Mouse (Mus musculus) limb, embryonic 12.5 days (tissue): ENCODE data around the gene F2. TPM values are rescaled to one million over a fixed set of nuclear protein-coding genes. Genes with fewer than 3 reads are reported as not detected.

Source experiments
- ATAC-seq: fragments of 200-750 bp; cut with Nextera tagmentation; 2 replicates; pipeline ENCODE4 v1.8.0; 2017; ENCODE audit warnings: low read depth, moderate TSS enrichment; ENCODE audit not compliant: insufficient number of reproducible peaks, insufficient read depth, low FRiP score, low TSS enrichment
- H3K27ac ChIP-seq: fragments of 300-500 bp; sonication (generic); 2 replicates; pipeline ENCODE4 v1.5.1; 2016; ENCODE audit warnings: mild to moderate bottlenecking, moderate library complexity
- H3K27me3 ChIP-seq: fragments of 300-500 bp; sonication (generic); 2 replicates; pipeline ENCODE4 v1.6.1; 2016; ENCODE audit warnings: mild to moderate bottlenecking, moderate library complexity
- H3K36me3 ChIP-seq: fragments of 300-500 bp; sonication (generic); 2 replicates; pipeline ENCODE4 v1.6.1; 2016; ENCODE audit warnings: mild to moderate bottlenecking, moderate library complexity
- H3K4me1 ChIP-seq: fragments of 300-500 bp; sonication (generic); replicated peaks from 2 replicates; pipeline ENCODE4 v1.6.1; 2016
- H3K4me2 ChIP-seq: fragments of 300-500 bp; sonication (generic); 2 replicates; pipeline ENCODE4 v1.6.1; 2016; ENCODE audit warnings: mild to moderate bottlenecking, moderate library complexity
- H3K4me3 ChIP-seq: fragments of 300-500 bp; sonication (generic); replicated peaks from 2 replicates; pipeline ENCODE4 v1.5.1; 2016; ENCODE audit warnings: mild to moderate bottlenecking
- H3K9ac ChIP-seq: fragments of 300-500 bp; sonication (generic); replicated peaks from 2 replicates; pipeline ENCODE4 v1.6.1; 2016; ENCODE audit warnings: mild to moderate bottlenecking, moderate library complexity
- H3K9me3 ChIP-seq: fragments of 300-500 bp; sonication (generic); 2 replicates; pipeline ENCODE4 v1.6.1; 2016; ENCODE audit warnings: mild to moderate bottlenecking, moderate library complexity
- WGBS: fragments of 180-500 bp; shearing (Covaris S2); methylation state at CpG from one replicate; pipeline ENCODE4 v1.1.7; 2016; 5-methylcytosine and 5-hydroxymethylcytosine counted together
- polyA plus RNA-seq: library from polyadenylated mRNA; unstranded; fragments of >200 nt; fragmentation: Nextera tagmentation; extraction: Ambion mirVana; gene quantifications from 2 replicates; pipeline ENCODE4 v1.2.1, GENCODE M21; 2016

F2 gene
- 0.40 and 0.42 TPM in 2 replicates for polyA plus RNA-seq

- Histone ChIP-seq H3K27me3 (no peaks in the 10 kb centered on the region), H3K4me2 (no peak within 1 kb of the TSS), H3K36me3 (no peaks in the 10 kb centered on the region), H3K4me1 (no peaks in the 10 kb centered on the region), H3K27ac (no peak within 1 kb of the TSS), H3K9ac (no peak within 1 kb of the TSS), H3K9me3 (no peaks in the 10 kb centered on the region), H3K4me3 (no peak within 1 kb of the TSS)
- WGBS: 87% methylated on average over 8 of the region's 8 CpGs
- no peak for ATAC-seq
These were observed at the start of gene F2 for GRCm38 (mm10) chr2:91636229-91636628. TSS of gene F2 (minus strand) at chr2:91636414.

GRCm38 (mm10) chr2:91683919-91684318 is 47.7 kb upstream of the F2 start:
- no peak for ATAC-seq
- no peak overlapping the region for H3K9ac ChIP-seq
- no peak overlapping the region for H3K4me2 ChIP-seq
- no peaks in the 10 kb centered on the region for H3K4me1 ChIP-seq
- H3K27me3 ChIP-seq: no peaks in the 10 kb centered on the region
- H3K9me3 ChIP-seq: no peaks in the 10 kb centered on the region
- H3K27ac ChIP-seq: no peak overlapping the region
- H3K4me3 ChIP-seq: no peak overlapping the region
- peaks cover 85% of the 10 kb centered on the region for H3K36me3 ChIP-seq
- 77% methylated on average over 8 of the region's 8 CpGs for WGBS

- H3K4me1 ChIP-seq: no peaks in the 10 kb centered on the region
- no peak overlapping the region for H3K9ac ChIP-seq
- no peak overlapping the region for H3K27ac ChIP-seq
- peaks cover 86% of the 10 kb centered on the region for H3K36me3 ChIP-seq
- H3K4me2 ChIP-seq: no peak overlapping the region
- ATAC-seq: no peak
- H3K9me3 ChIP-seq: no peaks in the 10 kb centered on the region
- H3K4me3 ChIP-seq: no peak overlapping the region
- 65% methylated on average over 4 of the region's 4 CpGs for WGBS
- no peaks in the 10 kb centered on the region for H3K27me3 ChIP-seq
These were observed 46.6 kb upstream of the F2 start for GRCm38 (mm10) chr2:91682850-91683249.

GRCm38 (mm10) chr2:91676961-91677360 is 40.7 kb upstream of the F2 start:
- ATAC-seq: no peak
- H3K27me3 ChIP-seq: no peaks in the 10 kb centered on the region
- H3K9ac ChIP-seq: no peak overlapping the region
- H3K4me1 ChIP-seq: no peaks in the 10 kb centered on the region
- no peak overlapping the region for H3K4me2 ChIP-seq
- peaks cover 85% of the 10 kb centered on the region for H3K36me3 ChIP-seq
- no peak overlapping the region for H3K27ac ChIP-seq
- H3K4me3 ChIP-seq: no peak overlapping the region
- no peaks in the 10 kb centered on the region for H3K9me3 ChIP-seq

- H3K36me3 ChIP-seq: peaks cover 84% of the 10 kb centered on the region
- no peaks in the 10 kb centered on the region for H3K4me1 ChIP-seq
- no peaks in the 10 kb centered on the region for H3K9me3 ChIP-seq
- 83% methylated on average over 2 of the region's 2 CpGs for WGBS
- no peak overlapping the region for H3K4me2 ChIP-seq
- no peak overlapping the region for H3K9ac ChIP-seq
- no peak overlapping the region for H3K27ac ChIP-seq
- H3K27me3 ChIP-seq: no peaks in the 10 kb centered on the region
- H3K4me3 ChIP-seq: no peak overlapping the region
- no peak for ATAC-seq
These were observed 40.2 kb upstream of the F2 start for GRCm38 (mm10) chr2:91676420-91676819.

- ATAC-seq: no peak
These were observed 38.7 kb upstream of the F2 start for GRCm38 (mm10) chr2:91674895-91675294.

GRCm38 (mm10) chr2:91673587-91673986 is 37.4 kb upstream of the F2 start:
- Histone ChIP-seq H3K4me2 (no peak overlapping the region), H3K27me3 (no peaks in the 10 kb centered on the region), H3K4me3 (no peak overlapping the region), H3K36me3 (peaks cover 88% of the 10 kb centered on the region), H3K4me1 (no peaks in the 10 kb centered on the region), H3K27ac (no peak overlapping the region), H3K9me3 (no peaks in the 10 kb centered on the region), H3K9ac (no peak overlapping the region)
- no peak for ATAC-seq
- 81% methylated on average over 2 of the region's 2 CpGs for WGBS

More at GRCm38 (mm10) chr2:91674895-91675294, 38.7 kb upstream of the F2 start:
- Histone ChIP-seq H3K36me3 (peaks cover 86% of the 10 kb centered on the region), H3K4me3 (no peak overlapping the region), H3K4me2 (no peak overlapping the region), H3K9me3 (no peaks in the 10 kb centered on the region), H3K27ac (no peak overlapping the region), H3K9ac (no peak overlapping the region), H3K27me3 (no peaks in the 10 kb centered on the region), H3K4me1 (no peaks in the 10 kb centered on the region)
- WGBS: 90% methylated on average over 5 of the region's 5 CpGs

GRCm38 (mm10) chr2:91670038-91670437 is 33.8 kb upstream of the F2 start:
- WGBS: 91% methylated on average over 6 of the region's 6 CpGs
- Histone ChIP-seq H3K4me3 (no peak overlapping the region), H3K36me3 (peaks cover 83% of the 10 kb centered on the region), H3K4me2 (no peak overlapping the region), H3K9me3 (no peaks in the 10 kb centered on the region), H3K27me3 (no peaks in the 10 kb centered on the region), H3K27ac (no peak overlapping the region), H3K4me1 (no peaks in the 10 kb centered on the region), H3K9ac (no peak overlapping the region)
- ATAC-seq: no peak

- Histone ChIP-seq H3K4me3 (no peak overlapping the region), H3K27me3 (no peaks in the 10 kb centered on the region), H3K4me2 (no peak overlapping the region), H3K4me1 (no peaks in the 10 kb centered on the region), H3K9me3 (no peaks in the 10 kb centered on the region), H3K36me3 (peaks cover 82% of the 10 kb centered on the region), H3K9ac (no peak overlapping the region), H3K27ac (no peak overlapping the region)
- no peak for ATAC-seq
- WGBS: 93% methylated on average over 8 of the region's 8 CpGs
These were observed 33.1 kb upstream of the F2 start for GRCm38 (mm10) chr2:91669326-91669725.

- peaks cover 85% of the 10 kb centered on the region for H3K36me3 ChIP-seq
These were observed 31.5 kb upstream of the F2 start for GRCm38 (mm10) chr2:91667747-91668146.

GRCm38 (mm10) chr2:91666386-91666910 is 30.2 kb upstream of the F2 start:
- no peak overlapping the region for H3K4me2 ChIP-seq
- no peak overlapping the region for H3K27ac ChIP-seq
- H3K4me1 ChIP-seq: no peaks in the 10 kb centered on the region
- WGBS: 93% methylated on average over 6 of the region's 6 CpGs
- no peaks in the 10 kb centered on the region for H3K27me3 ChIP-seq
- no peak for ATAC-seq
- H3K4me3 ChIP-seq: no peak overlapping the region
- H3K9me3 ChIP-seq: no peaks in the 10 kb centered on the region
- H3K36me3 ChIP-seq: peaks cover 92% of the 10 kb centered on the region
- H3K9ac ChIP-seq: no peak overlapping the region

More at GRCm38 (mm10) chr2:91667747-91668146, 31.5 kb upstream of the F2 start:
- Histone ChIP-seq H3K9ac (no peak overlapping the region), H3K27me3 (no peaks in the 10 kb centered on the region), H3K4me3 (no peak overlapping the region), H3K4me1 (no peaks in the 10 kb centered on the region), H3K4me2 (no peak overlapping the region), H3K9me3 (no peaks in the 10 kb centered on the region), H3K27ac (no peak overlapping the region)
- 84% methylated on average over 2 of the region's 2 CpGs for WGBS
- no peak for ATAC-seq

GRCm38 (mm10) chr2:91664780-91665179 is 28.6 kb upstream of the F2 start:
- H3K9ac ChIP-seq: no peak overlapping the region
- H3K9me3 ChIP-seq: no peaks in the 10 kb centered on the region
- H3K36me3 ChIP-seq: peaks cover 88% of the 10 kb centered on the region
- H3K4me1 ChIP-seq: no peaks in the 10 kb centered on the region
- no peaks in the 10 kb centered on the region for H3K27me3 ChIP-seq
- H3K4me3 ChIP-seq: no peak overlapping the region
- H3K27ac ChIP-seq: no peak overlapping the region
- no peak overlapping the region for H3K4me2 ChIP-seq
- no peak for ATAC-seq
